In the genomic region with DNA sequence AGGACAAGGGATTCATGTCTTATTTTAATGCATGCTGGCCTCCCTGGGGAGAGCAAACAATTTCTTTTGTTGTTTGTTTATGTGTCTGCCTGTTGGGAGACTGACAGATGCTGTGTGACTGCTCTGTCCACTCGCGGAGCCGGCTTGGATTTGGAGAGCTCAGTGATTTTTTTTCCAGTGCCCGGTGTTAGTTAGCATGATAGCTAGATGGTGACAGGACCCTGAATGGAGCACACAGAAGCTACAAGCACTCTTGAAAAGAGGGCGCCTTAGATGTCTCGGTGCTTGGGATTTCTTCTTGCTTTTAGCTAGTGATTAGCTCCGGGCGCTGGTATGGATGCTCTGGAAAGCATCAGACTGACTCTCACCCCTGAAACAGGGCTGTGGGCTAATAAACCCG, we compare ENCODE assay signal across 9 mouse cellular contexts.
DNase-seq lines count a peak whose midpoint lies in the region; ATAC-seq and TF ChIP-seq lines count a peak whose summit lies in the region.
"Had no signal": no experiment of that assay in that cellular context is flagged by ENCODE, and none has a peak within 500 bp of the region (broad histone marks: within the 10 kb centered on the region; RNA-seq: fewer than 3 reads in every experiment).

No protein-coding gene starts in this region.

- WGBS in limb, embryonic 13.5 days, result 7% methylated on average over 9 of the region's 9 CpGs
- 4% methylated on average over 9 of the region's 9 CpGs for WGBS in stomach, embryonic 16.5 days

- H3K4me1 ChIP-seq in limb, embryonic 13.5 days, result peaks cover 17% of the 10 kb centered on the region; the same call in 1 of the 2 replicates
- H3K4me1 ChIP-seq in stomach, embryonic 16.5 days (ENCODE audit: control insufficient read depth, insufficient read depth, low read length), result 0 out of 2 replicates have a peak, but pooled peaks cover 4% of the 10 kb centered on the region

- no peak overlapping the region for H3K27ac ChIP-seq in limb, embryonic 13.5 days
- no peak overlapping the region for H3K27ac ChIP-seq in stomach, embryonic 16.5 days (ENCODE audit: low read length)
- H3K27ac ChIP-seq in gastrocnemius, adult 2 months, result no peak overlapping the region
- H3K27ac ChIP-seq: macrophage had no signal

- peak; percentile 6 for DNase-seq in cerebellum, adult 11 months
- DNase-seq in cerebellum, adult 11-12 months, result no peak
- peak; percentile 34 to 59 for DNase-seq in right cerebral cortex, adult 2 months (ENCODE audit: low spot score in 2 of 2)
- DNase-seq in right cerebral cortex, postnatal 36 days (ENCODE audit: low spot score in 2 of 2), result no peak
- DNase-seq in gastrocnemius, postnatal 4 days (ENCODE audit: low spot score in 2 of 2), result no peak
- DNase-seq in gastrocnemius, adult 2 months, result no peak

- peak overlapping the region; percentile 67 for H3K4me2 ChIP-seq in limb, embryonic 13.5 days (replicated peaks)
- H3K4me2 ChIP-seq in stomach, embryonic 16.5 days (ENCODE audit: low read depth, low read length), result peak overlapping the region; percentile 62

- H3K27me3 ChIP-seq in limb, embryonic 13.5 days, result peaks cover 30% of the 10 kb centered on the region
- peaks cover 7% of the 10 kb centered on the region; the same call in 1 of the 2 replicates for H3K27me3 ChIP-seq in stomach, embryonic 16.5 days (ENCODE audit: control insufficient read depth, insufficient read depth, low read length)

- no peak for TF ChIP-seq CTCF in gastrocnemius, adult 2 months (IDR thresholded peaks at IDR 0.05)

- peak overlapping the region; percentile 40 for H3K4me3 ChIP-seq in limb, embryonic 13.5 days
- H3K4me3 ChIP-seq in stomach, embryonic 16.5 days (replicated peaks; ENCODE audit: low read length), result peak overlapping the region; percentile 40; the same call in 1 of the 2 replicates
- H3K4me3 ChIP-seq in gastrocnemius, adult 2 months, result no peak overlapping the region

- no peak overlapping the region for H3K9ac ChIP-seq in limb, embryonic 13.5 days
- H3K9ac ChIP-seq in stomach, embryonic 16.5 days (ENCODE audit: low read length), result no peak overlapping the region

- no peak for ATAC-seq in limb, embryonic 13.5 days (ENCODE audit: low FRiP score, low read depth)
- ATAC-seq in stomach, embryonic 16.5 days (ENCODE audit: insufficient read depth, low FRiP score), result no peak

- H3K36me3 ChIP-seq in limb, embryonic 13.5 days, result no peaks in the 10 kb centered on the region
- H3K36me3 ChIP-seq in stomach, embryonic 16.5 days (ENCODE audit: control insufficient read depth, insufficient read depth, low read length), result no peaks in the 10 kb centered on the region

- H3K9me3 ChIP-seq in limb, embryonic 13.5 days, result no peaks in the 10 kb centered on the region
- no peaks in the 10 kb centered on the region for H3K9me3 ChIP-seq in stomach, embryonic 16.5 days (replicated peaks; ENCODE audit: control insufficient read depth, low read length)

- intact Hi-C loops in gastrocnemius, adult 2 months (cut with DNase I), result loop anchor here (10.0 kb wide), 1 partner anchor 142 kb away; no protein-coding TSS in a partner anchor

Comparison
In these comparisons a context has a peak if more than half of its experiments do, and no peak if none do; other contexts are left out.
1. DNase-seq: peak in cerebellum, adult 11 months (single experiment) and right cerebral cortex, adult 2 months (2 of 2); none in cerebellum, adult 11-12 months (single experiment), right cerebral cortex, postnatal 36 days (0 of 2), gastrocnemius, postnatal 4 days (0 of 2) and gastrocnemius, adult 2 months (single experiment).